Mouse (Mus musculus) cortical plate, adult 2 months (tissue): Measurements from ENCODE around the gene Fau.
A peak's percentile ranks its signal among the peaks of the same experiment; 100 is the strongest.

ENCODE experiments used
- CTCF ChIP-seq: fragments of 200-500 bp; IDR thresholded peaks from 2 replicates; pipeline ENCODE4 v1.5.1; 2011; ENCODE audit warnings: mild to moderate bottlenecking, control low read depth, low read length; ENCODE audit not compliant: insufficient read depth; ENCODE audit errors: extremely low read depth
- POLR2A ChIP-seq: fragments of 200-500 bp; IDR thresholded peaks from 2 replicates; pipeline ENCODE4 v1.6.1; 2011; ENCODE audit warnings: mild to moderate bottlenecking, low read length, control low read depth; ENCODE audit not compliant: insufficient read depth; ENCODE audit errors: extremely low read depth

- TF ChIP-seq POLR2A (peak; percentile 63; the same call in 1 of the 2 replicates), CTCF (no peak)
Measured at GRCm38 (mm10) chr19:6061021-6061533, 3.4 kb downstream of the Fau start, which contains the start of gene Znhit2.
